Mouse (Mus musculus): ENCODE measurements around the gene Enpp7. TPM values are rescaled to one million over a fixed set of nuclear protein-coding genes. Genes with fewer than 3 reads are reported as not detected.

Enpp7 gene
- polyA plus RNA-seq, 1 experiment from 2014 or later: not detected

GRCm38 (mm10) chr11:118972431-118973377, 15.3 kb upstream of the Enpp7 start:
- H3K27ac ChIP-seq (replicated peaks): no peak overlapping the region
- no peaks in the 10 kb centered on the region; the same call in 1 of the 2 replicates for H3K4me1 ChIP-seq (replicated peaks)
- no peak overlapping the region for H3K4me3 ChIP-seq (replicated peaks)
- H3K4me2 ChIP-seq: no peak overlapping the region
- WGBS (ENCODE audit: insufficient replicate concordance): 35% methylated on average over 18 of the region's 18 CpGs
- no peak overlapping the region for H3K9ac ChIP-seq
- no peak for ATAC-seq (ENCODE audit: insufficient read depth)
- peaks cover 9% of the 10 kb centered on the region for H3K27me3 ChIP-seq
- H3K9me3 ChIP-seq (replicated peaks): no peaks in the 10 kb centered on the region
- no peaks in the 10 kb centered on the region for H3K36me3 ChIP-seq (replicated peaks)

- Histone ChIP-seq H3K9me3 (replicated peaks) (no peaks in the 10 kb centered on the region), H3K36me3 (replicated peaks) (no peaks in the 10 kb centered on the region), H3K27ac (replicated peaks) (no peak overlapping the region), H3K4me3 (replicated peaks) (no peak overlapping the region), H3K4me1 (replicated peaks) (no peaks in the 10 kb centered on the region; the same call in 1 of the 2 replicates), H3K4me2 (no peak overlapping the region), H3K27me3 (peaks cover 18% of the 10 kb centered on the region), H3K9ac (no peak overlapping the region)
- 43% methylated on average over 7 of the region's 7 CpGs for whole genome bisulfite sequencing (ENCODE audit: insufficient replicate concordance)
- no peak for ATAC-seq (ENCODE audit: insufficient read depth)
Observed at GRCm38 (mm10) chr11:118974340-118974739, 13.6 kb upstream of the Enpp7 start.

GRCm38 (mm10) chr11:118975427-118975826, 12.6 kb upstream of the Enpp7 start:
- 2% methylated on average over 10 of the region's 10 CpGs for WGBS (ENCODE audit: insufficient replicate concordance)
- H3K9me3 ChIP-seq (replicated peaks): no peaks in the 10 kb centered on the region
- no peak overlapping the region for H3K4me3 ChIP-seq (replicated peaks)
- H3K27me3 ChIP-seq: peaks cover 22% of the 10 kb centered on the region
- no peak for ATAC-seq (ENCODE audit: insufficient read depth)
- H3K4me1 ChIP-seq (replicated peaks): no peaks in the 10 kb centered on the region; the same call in 1 of the 2 replicates
- H3K9ac ChIP-seq: no peak overlapping the region
- no peak overlapping the region for H3K27ac ChIP-seq (replicated peaks)
- no peaks in the 10 kb centered on the region for H3K36me3 ChIP-seq (replicated peaks)
- H3K4me2 ChIP-seq: peak overlapping the region; percentile 38

- no peak for ATAC-seq (ENCODE audit: insufficient read depth)
- Histone ChIP-seq H3K9me3 (replicated peaks) (no peaks in the 10 kb centered on the region), H3K27ac (replicated peaks) (no peak overlapping the region), H3K27me3 (peaks cover 22% of the 10 kb centered on the region), H3K9ac (no peak overlapping the region), H3K4me2 (peak overlapping the region; percentile 38), H3K4me1 (replicated peaks) (no peaks in the 10 kb centered on the region; the same call in 1 of the 2 replicates), H3K4me3 (replicated peaks) (no peak overlapping the region), H3K36me3 (replicated peaks) (no peaks in the 10 kb centered on the region)
- WGBS (ENCODE audit: insufficient replicate concordance): 14% methylated on average over 12 of the region's 12 CpGs
Observed at GRCm38 (mm10) chr11:118975917-118976316, 12.1 kb upstream of the Enpp7 start.

- H3K9ac ChIP-seq: no peak overlapping the region
- no peak overlapping the region for H3K4me2 ChIP-seq
- H3K36me3 ChIP-seq (replicated peaks): no peaks in the 10 kb centered on the region
- H3K27me3 ChIP-seq: peaks cover 23% of the 10 kb centered on the region
- WGBS (ENCODE audit: insufficient replicate concordance): 53% methylated on average over 2 of the region's 2 CpGs
- H3K27ac ChIP-seq (replicated peaks): no peak overlapping the region
- no peak overlapping the region for H3K4me3 ChIP-seq (replicated peaks)
- ATAC-seq (ENCODE audit: insufficient read depth): no peak
- H3K4me1 ChIP-seq (replicated peaks): no peaks in the 10 kb centered on the region; the same call in 1 of the 2 replicates
- H3K9me3 ChIP-seq (replicated peaks): no peaks in the 10 kb centered on the region
Observed at GRCm38 (mm10) chr11:118980388-118980787, 7.6 kb upstream of the Enpp7 start.

GRCm38 (mm10) chr11:118981012-118981776, 6.8 kb upstream of the Enpp7 start:
- Histone ChIP-seq H3K27me3 (peaks cover 23% of the 10 kb centered on the region), H3K4me2 (no peak overlapping the region), H3K27ac (replicated peaks) (no peak overlapping the region), H3K4me3 (replicated peaks) (no peak overlapping the region), H3K9ac (no peak overlapping the region), H3K4me1 (replicated peaks) (no peaks in the 10 kb centered on the region), H3K9me3 (replicated peaks) (no peaks in the 10 kb centered on the region), H3K36me3 (replicated peaks) (no peaks in the 10 kb centered on the region)
- ATAC-seq (ENCODE audit: insufficient read depth): no peak
- 42% methylated on average over 18 of the region's 18 CpGs for WGBS (ENCODE audit: insufficient replicate concordance)

GRCm38 (mm10) chr11:118982593-118983113, 5.3 kb upstream of the Enpp7 start:
- H3K9me3 ChIP-seq (replicated peaks): no peaks in the 10 kb centered on the region
- no peak overlapping the region for H3K4me2 ChIP-seq
- no peak for ATAC-seq (ENCODE audit: insufficient read depth)
- 47% methylated on average over 12 of the region's 12 CpGs for WGBS (ENCODE audit: insufficient replicate concordance)
- no peak overlapping the region for H3K27ac ChIP-seq (replicated peaks)
- no peak overlapping the region for H3K9ac ChIP-seq
- H3K4me3 ChIP-seq (replicated peaks): no peak overlapping the region
- H3K4me1 ChIP-seq (replicated peaks): no peaks in the 10 kb centered on the region
- peaks cover 23% of the 10 kb centered on the region for H3K27me3 ChIP-seq
- no peaks in the 10 kb centered on the region for H3K36me3 ChIP-seq (replicated peaks)

GRCm38 (mm10) chr11:118985571-118985970, 2.4 kb upstream of the Enpp7 start:
- no peak overlapping the region for H3K9ac ChIP-seq
- H3K36me3 ChIP-seq (replicated peaks): no peaks in the 10 kb centered on the region
- ATAC-seq (ENCODE audit: insufficient read depth): no peak
- no peak overlapping the region for H3K4me3 ChIP-seq (replicated peaks)
- H3K27ac ChIP-seq (replicated peaks): no peak overlapping the region
- 42% methylated on average over 5 of the region's 5 CpGs for WGBS (ENCODE audit: insufficient replicate concordance)
- no peaks in the 10 kb centered on the region for H3K4me1 ChIP-seq (replicated peaks)
- no peaks in the 10 kb centered on the region for H3K9me3 ChIP-seq (replicated peaks)
- H3K27me3 ChIP-seq: peaks cover 9% of the 10 kb centered on the region; the same call in 1 of the 2 replicates
- no peak overlapping the region for H3K4me2 ChIP-seq

GRCm38 (mm10) chr11:118992781-118993180, 4.8 kb downstream of the Enpp7 start:
- Histone ChIP-seq H3K9me3 (replicated peaks) (no peaks in the 10 kb centered on the region), H3K27me3 (peaks cover 7% of the 10 kb centered on the region; the same call in 1 of the 2 replicates), H3K4me2 (no peak overlapping the region), H3K9ac (no peak overlapping the region), H3K4me1 (replicated peaks) (0 out of 2 replicates have a peak, but pooled peaks cover 6% of the 10 kb centered on the region), H3K36me3 (replicated peaks) (no peaks in the 10 kb centered on the region), H3K27ac (replicated peaks) (no peak overlapping the region), H3K4me3 (replicated peaks) (no peak overlapping the region)
- WGBS (ENCODE audit: insufficient replicate concordance): 14% methylated on average over 3 of the region's 3 CpGs
- no peak for ATAC-seq (ENCODE audit: insufficient read depth)

- Histone ChIP-seq H3K4me2 (no peak overlapping the region), H3K9me3 (replicated peaks) (no peaks in the 10 kb centered on the region), H3K36me3 (replicated peaks) (no peaks in the 10 kb centered on the region), H3K9ac (no peak overlapping the region), H3K4me1 (replicated peaks) (0 out of 2 replicates have a peak, but pooled peaks cover 6% of the 10 kb centered on the region), H3K27me3 (peaks cover 30% of the 10 kb centered on the region), H3K4me3 (replicated peaks) (no peak overlapping the region), H3K27ac (replicated peaks) (no peak overlapping the region)
- 33% methylated on average over 4 of the region's 4 CpGs for WGBS (ENCODE audit: insufficient replicate concordance)
- ATAC-seq (ENCODE audit: insufficient read depth): no peak
Observed at GRCm38 (mm10) chr11:118995448-118995847, 7.5 kb downstream of the Enpp7 start.

- Histone ChIP-seq H3K4me2 (no peak overlapping the region), H3K4me3 (replicated peaks) (no peak overlapping the region), H3K4me1 (replicated peaks) (0 out of 2 replicates have a peak, but pooled peaks cover 6% of the 10 kb centered on the region), H3K27me3 (peaks cover 40% of the 10 kb centered on the region), H3K9me3 (replicated peaks) (no peaks in the 10 kb centered on the region), H3K9ac (no peak overlapping the region), H3K36me3 (replicated peaks) (no peaks in the 10 kb centered on the region), H3K27ac (replicated peaks) (no peak overlapping the region)
- no peak for ATAC-seq (ENCODE audit: insufficient read depth)
- 42% methylated on average over 3 of the region's 3 CpGs for WGBS (ENCODE audit: insufficient replicate concordance)
Observed at GRCm38 (mm10) chr11:118997182-118997581, 9.2 kb downstream of the Enpp7 start.

Measured in liver, embryonic 15.5 days (tissue).